Mouse (Mus musculus) forebrain, embryonic 16.5 days (tissue): ENCODE data around the gene Fgfr2. TPM values are rescaled to one million over a fixed set of nuclear protein-coding genes. Genes with fewer than 3 reads are reported as not detected.

Experiments used
- ATAC-seq: fragments of 200-750 bp; cut with Nextera tagmentation; 2 replicates; pipeline ENCODE4 v1.8.0; 2017; ENCODE audit warnings: mild to moderate bottlenecking, moderate library complexity
- H3K27ac ChIP-seq: fragments of 300-500 bp; sonication (generic); 2 replicates; pipeline ENCODE4 v1.5.1; 2014; ENCODE audit warnings: low read length, control low read depth
- H3K27me3 ChIP-seq: fragments of 300-500 bp; sonication (generic); replicated peaks from 2 replicates; pipeline ENCODE4 v1.6.1; 2014; ENCODE audit warnings: low read length; ENCODE audit not compliant: control insufficient read depth, insufficient read depth
- H3K36me3 ChIP-seq: fragments of 300-500 bp; sonication (generic); 2 replicates; pipeline ENCODE4 v1.6.1; 2014; ENCODE audit not compliant: control insufficient read depth, insufficient read depth
- H3K4me1 ChIP-seq: fragments of 300-500 bp; sonication (generic); replicated peaks from 2 replicates; pipeline ENCODE4 v1.6.1; 2014; ENCODE audit warnings: low read length; ENCODE audit not compliant: control insufficient read depth, insufficient read depth
- H3K4me2 ChIP-seq: fragments of 300-500 bp; sonication (generic); 2 replicates; pipeline ENCODE4 v1.6.1; 2014; ENCODE audit warnings: mild to moderate bottlenecking, low read length, control low read depth
- H3K4me3 ChIP-seq: fragments of 300-500 bp; sonication (generic); replicated peaks from 2 replicates; pipeline ENCODE4 v1.5.1; 2014; ENCODE audit warnings: mild to moderate bottlenecking, low read length, control low read depth
- H3K9ac ChIP-seq: fragments of 300-500 bp; sonication (generic); replicated peaks from 2 replicates; pipeline ENCODE4 v1.6.1; 2014; ENCODE audit warnings: low read depth, low read length, control low read depth
- H3K9me3 ChIP-seq: fragments of 300-500 bp; sonication (generic); 2 replicates; pipeline ENCODE4 v1.6.1; 2016; ENCODE audit warnings: low read length; ENCODE audit not compliant: control insufficient read depth
- WGBS: fragments of 180-500 bp; shearing (Covaris S2); extraction: QIAGEN DNeasy Blood & Tissue Kit; methylation state at CpG from one replicate; pipeline ENCODE4 v1.1.7; 2014; 5-methylcytosine and 5-hydroxymethylcytosine counted together
- polyA plus RNA-seq: library from polyadenylated mRNA; unstranded; fragments of >200 nt; fragmentation: Nextera tagmentation; extraction: Ambion mirVana; gene quantifications from 2 replicates; pipeline ENCODE4 v1.2.1, GENCODE M21; 2015

Fgfr2 gene
- polyA plus RNA-seq, 1 experiment from 2014 or later, result 39.2 TPM

- H3K4me1 ChIP-seq, result peaks cover 20% of the 10 kb centered on the region
- ATAC-seq, result peak; percentile 49
- peak overlapping the region; percentile 77 for H3K9ac ChIP-seq
- peaks cover 26% of the 10 kb centered on the region for H3K27me3 ChIP-seq
- WGBS, result 5% methylated on average over 57 of the region's 57 CpGs
- H3K27ac ChIP-seq, result peak overlapping the region; percentile 84
- no peaks in the 10 kb centered on the region for H3K36me3 ChIP-seq
- no peaks in the 10 kb centered on the region for H3K9me3 ChIP-seq
- H3K4me3 ChIP-seq, result peak overlapping the region; percentile 58
- H3K4me2 ChIP-seq, result peak overlapping the region; percentile 70
Observed at GRCm38 (mm10) chr7:131966916-131967494, 1156.1 kb downstream of the Fgfr2 start.

DNA sequence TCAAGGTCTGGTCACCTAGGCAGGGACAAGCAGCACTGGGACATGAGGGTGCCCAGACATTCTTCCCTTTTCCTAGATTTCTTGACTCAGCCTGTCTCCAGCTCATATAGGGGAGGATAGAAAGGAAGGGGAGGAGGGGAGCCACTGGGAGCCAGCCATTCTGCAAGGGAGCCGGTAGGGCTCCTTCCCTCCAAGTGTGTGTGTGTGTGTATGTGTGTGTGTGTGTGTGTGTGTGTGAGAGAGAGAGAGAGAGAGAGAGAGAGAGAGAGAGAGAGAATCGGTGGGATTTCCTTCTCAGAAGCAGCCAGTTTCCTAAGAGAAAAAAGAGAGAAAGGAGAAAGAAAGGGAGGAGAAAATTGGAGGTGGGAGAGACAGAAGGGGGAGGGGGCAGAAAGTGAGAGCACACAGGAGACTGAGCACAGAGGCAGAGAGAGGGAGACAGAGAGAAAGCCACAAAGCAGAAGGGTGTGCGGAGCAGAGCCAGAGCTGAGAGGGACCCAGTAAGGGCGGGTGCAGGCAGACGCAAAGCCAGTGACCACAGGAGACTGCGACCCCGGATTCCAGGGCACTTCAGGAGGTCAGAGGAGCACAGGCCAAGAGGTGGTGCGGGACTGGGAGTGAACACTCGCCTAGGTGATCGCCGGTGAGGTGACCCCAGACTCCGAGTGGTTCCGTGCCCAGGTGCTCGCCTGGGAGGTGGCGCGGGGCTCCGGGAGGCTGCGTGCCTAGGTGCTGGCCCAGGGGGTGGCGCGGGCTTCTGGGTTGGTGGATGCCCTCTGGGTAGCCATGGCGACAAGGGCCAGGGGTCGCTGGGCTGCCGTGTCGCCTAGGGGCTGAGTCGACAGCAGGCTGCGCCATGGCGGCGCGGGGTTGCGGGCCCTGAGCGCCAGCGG is 1156.9 kb downstream of the Fgfr2 start, which contains the start of gene Gpr26:
Gpr26 (plus strand) TSS at position 438 of the 893 bp plus-strand sequence.
- Histone ChIP-seq H3K4me2 (peak within 1 kb of the TSS; percentile 70), H3K9me3 (no peaks in the 10 kb centered on the region), H3K9ac (peak within 1 kb of the TSS; percentile 77), H3K36me3 (no peaks in the 10 kb centered on the region), H3K4me1 (peaks cover 20% of the 10 kb centered on the region), H3K4me3 (peak within 1 kb of the TSS; percentile 58), H3K27ac (peak within 1 kb of the TSS; percentile 84), H3K27me3 (peaks cover 26% of the 10 kb centered on the region)
- peak; percentile 89 for ATAC-seq
- WGBS, result under 1% methylated on average over 31 of the region's 32 CpGs

DNA sequence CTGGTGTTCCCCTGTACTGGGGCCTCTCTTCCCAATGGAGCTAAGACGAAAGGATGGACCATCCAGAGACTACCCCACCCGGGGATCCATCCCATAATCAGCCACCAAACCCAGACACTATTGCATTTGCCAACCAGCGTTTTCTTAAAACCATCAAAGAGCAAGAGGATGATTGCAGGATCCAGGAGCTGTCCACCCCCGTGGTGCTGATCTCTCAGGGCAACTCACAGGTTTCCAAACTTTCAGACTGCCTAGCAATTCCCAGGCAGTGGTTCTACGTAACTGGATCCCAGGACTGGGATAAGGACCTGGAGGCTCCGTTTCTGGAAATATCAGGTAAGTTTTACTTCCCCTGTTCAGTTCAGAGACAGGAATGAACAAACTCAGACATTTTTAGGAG is 1162.6 kb downstream of the Fgfr2 start:
- H3K4me3 ChIP-seq, result no peak overlapping the region
- no peaks in the 10 kb centered on the region for H3K36me3 ChIP-seq
- peaks cover 3% of the 10 kb centered on the region for H3K27me3 ChIP-seq
- no peak overlapping the region for H3K4me2 ChIP-seq
- no peak for ATAC-seq
- H3K9me3 ChIP-seq, result no peaks in the 10 kb centered on the region
- WGBS, result 38% methylated on average over 6 of the region's 6 CpGs
- no peak overlapping the region for H3K27ac ChIP-seq
- no peak overlapping the region for H3K9ac ChIP-seq
- H3K4me1 ChIP-seq, result no peaks in the 10 kb centered on the region

GRCm38 (mm10) chr7:131958705-131959104 is 1164.4 kb downstream of the Fgfr2 start:
- H3K4me1 ChIP-seq, result no peaks in the 10 kb centered on the region
- 65% methylated on average over 1 of the region's 1 CpGs for WGBS

GRCm38 (mm10) chr7:131953402-131953801 is 1169.7 kb downstream of the Fgfr2 start:
- Histone ChIP-seq H3K9ac (no peak overlapping the region), H3K36me3 (no peaks in the 10 kb centered on the region), H3K4me3 (no peak overlapping the region), H3K4me2 (no peak overlapping the region), H3K9me3 (no peaks in the 10 kb centered on the region), H3K27ac (no peak overlapping the region), H3K27me3 (no peaks in the 10 kb centered on the region), H3K4me1 (0 out of 2 replicates have a peak, but pooled peaks cover 3% of the 10 kb centered on the region)
- 9% methylated on average over 3 of the region's 3 CpGs for WGBS
- peak; percentile 59 for ATAC-seq

More at GRCm38 (mm10) chr7:131958705-131959104, 1164.4 kb downstream of the Fgfr2 start:
- no peak overlapping the region for H3K4me2 ChIP-seq
- H3K4me3 ChIP-seq, result no peak overlapping the region
- no peaks in the 10 kb centered on the region for H3K36me3 ChIP-seq
- no peaks in the 10 kb centered on the region for H3K9me3 ChIP-seq
- H3K27ac ChIP-seq, result no peak overlapping the region
- H3K9ac ChIP-seq, result no peak overlapping the region
- ATAC-seq, result no peak
- no peaks in the 10 kb centered on the region for H3K27me3 ChIP-seq

GRCm38 (mm10) chr7:131951131-131951530 is 1172.0 kb downstream of the Fgfr2 start:
- H3K36me3 ChIP-seq, result no peaks in the 10 kb centered on the region
- no peak overlapping the region for H3K4me2 ChIP-seq
- no peak overlapping the region for H3K27ac ChIP-seq
- H3K9ac ChIP-seq, result no peak overlapping the region
- no peak overlapping the region for H3K4me3 ChIP-seq
- no peaks in the 10 kb centered on the region for H3K27me3 ChIP-seq
- H3K4me1 ChIP-seq, result 0 out of 2 replicates have a peak, but pooled peaks cover 3% of the 10 kb centered on the region
- no peak for ATAC-seq
- H3K9me3 ChIP-seq, result no peaks in the 10 kb centered on the region
- WGBS, result 82% methylated on average over 5 of the region's 5 CpGs

- no peaks in the 10 kb centered on the region for H3K27me3 ChIP-seq
- H3K27ac ChIP-seq, result no peak overlapping the region
- H3K9ac ChIP-seq, result no peak overlapping the region
- WGBS, result 91% methylated on average over 3 of the region's 3 CpGs
- H3K4me1 ChIP-seq, result no peaks in the 10 kb centered on the region
- no peak overlapping the region for H3K4me3 ChIP-seq
- ATAC-seq, result no peak
- no peak overlapping the region for H3K4me2 ChIP-seq
- peaks cover 3% of the 10 kb centered on the region; the same call in 1 of the 2 replicates for H3K9me3 ChIP-seq
- H3K36me3 ChIP-seq, result no peaks in the 10 kb centered on the region
Observed at GRCm38 (mm10) chr7:131937611-131938010, 1185.5 kb downstream of the Fgfr2 start.

GRCm38 (mm10) chr7:131927288-131928050 is 1195.7 kb downstream of the Fgfr2 start:
- H3K9me3 ChIP-seq, result no peaks in the 10 kb centered on the region
- H3K4me1 ChIP-seq, result peaks cover 7% of the 10 kb centered on the region
- no peak overlapping the region for H3K4me3 ChIP-seq
- H3K4me2 ChIP-seq, result no peak overlapping the region
- ATAC-seq, result no peak
- H3K36me3 ChIP-seq, result no peaks in the 10 kb centered on the region
- no peaks in the 10 kb centered on the region for H3K27me3 ChIP-seq
- no peak overlapping the region for H3K27ac ChIP-seq
- H3K9ac ChIP-seq, result peak overlapping the region; percentile 25; the same call in 1 of the 2 replicates
- 25% methylated on average over 9 of the region's 9 CpGs for WGBS

DNA sequence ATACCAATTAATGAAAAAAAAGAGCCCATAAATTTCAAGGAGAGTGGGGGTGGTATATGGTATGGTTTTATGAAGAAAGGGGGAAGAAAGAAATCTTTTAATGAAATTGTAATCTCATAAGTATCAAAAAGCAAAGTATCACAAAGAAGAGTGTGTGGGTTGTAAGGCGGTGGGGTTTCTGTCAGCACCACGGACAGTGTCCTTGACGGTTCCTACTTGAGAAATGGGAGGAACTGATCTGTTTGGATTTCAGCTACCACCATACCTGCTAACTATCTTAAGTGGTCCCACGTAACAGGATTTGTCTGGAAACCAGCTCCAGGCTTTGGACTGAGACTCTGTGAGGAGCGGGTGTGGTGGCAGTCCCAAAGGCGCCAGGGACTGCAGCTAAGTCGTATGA is 1205.8 kb downstream of the Fgfr2 start:
- H3K27me3 ChIP-seq, result no peaks in the 10 kb centered on the region
- H3K9me3 ChIP-seq, result no peaks in the 10 kb centered on the region
- WGBS, result 64% methylated on average over 7 of the region's 7 CpGs

More for the DNA sequence above, 1205.8 kb downstream of the Fgfr2 start:
- Histone ChIP-seq H3K36me3 (no peaks in the 10 kb centered on the region), H3K9ac (no peak overlapping the region), H3K27ac (no peak overlapping the region), H3K4me1 (no peaks in the 10 kb centered on the region), H3K4me2 (no peak overlapping the region), H3K4me3 (no peak overlapping the region)
- ATAC-seq, result no peak
